Mouse (Mus musculus): Measurements from ENCODE around the gene Krtap1-5. TPM values are rescaled to one million over a fixed set of nuclear protein-coding genes. Genes with fewer than 3 reads are reported as not detected.

Gene Krtap1-5
- polyA plus RNA-seq, 1 experiment = not detected

GRCm38 (mm10) chr11:99547892-99548291 lies 32.9 kb downstream of the Krtap1-5 start:
- H3K4me3 ChIP-seq (ENCODE audit: insufficient read depth, low read depth, low read length) = no peak overlapping the region
- no peak for DNase-seq
- H3K27me3 ChIP-seq (replicated peaks; ENCODE audit: control insufficient read depth, insufficient read depth, low read length) = no peaks in the 10 kb centered on the region; the same call in 1 of the 2 replicates
- H3K27ac ChIP-seq (ENCODE audit: insufficient read depth, low read depth, low read length) = no peak overlapping the region
- H3K36me3 ChIP-seq (ENCODE audit: control insufficient read depth, insufficient read depth, low read length) = no peaks in the 10 kb centered on the region
- H3K4me1 ChIP-seq (ENCODE audit: control insufficient read depth, insufficient read depth, low read length) = no peaks in the 10 kb centered on the region
- TF ChIP-seq POLR2A (IDR thresholded peaks at IDR 0.05; ENCODE audit: low read depth, low read length) = no peak

GRCm38 (mm10) chr11:99539721-99540120 lies 41.1 kb downstream of the Krtap1-5 start:
- WGBS = 30% methylated on average over 9 of the region's 9 CpGs
- Histone ChIP-seq H3K36me3 (ENCODE audit: control insufficient read depth, insufficient read depth, low read length) (no peaks in the 10 kb centered on the region), H3K27me3 (replicated peaks; ENCODE audit: control insufficient read depth, insufficient read depth, low read length) (no peaks in the 10 kb centered on the region), H3K4me3 (ENCODE audit: insufficient read depth, low read depth, low read length) (no peak overlapping the region), H3K4me1 (ENCODE audit: control insufficient read depth, insufficient read depth, low read length) (no peaks in the 10 kb centered on the region), H3K27ac (ENCODE audit: insufficient read depth, low read depth, low read length) (no peak overlapping the region)
- TF ChIP-seq CTCF (conservative IDR thresholded peaks at IDR 0.05; ENCODE audit: insufficient read depth, insufficient read length, low read depth, low read length) (no peak), POLR2A (IDR thresholded peaks at IDR 0.05; ENCODE audit: low read depth, low read length) (no peak)
- DNase-seq = peak; percentile 30

Other genes starting within 250 kb of the Krtap1-5 start
- gene Krt26, start 243.1 kb downstream of the Krtap1-5 start, polyA plus RNA-seq (2012; rRNA removed) = not detected in 2 replicates
- not detected in 2 replicates for gene Krt27, start 229.9 kb downstream of the Krtap1-5 start, polyA plus RNA-seq (2012; rRNA removed)
- gene Krt28, start 206.1 kb downstream of the Krtap1-5 start, polyA plus RNA-seq (2012; rRNA removed) = 0.05 TPM in 1 of 2 replicates, not detected in the other
- 2.4 and 3.1 TPM in 2 replicates for gene Krt10, start 191.7 kb downstream of the Krtap1-5 start, polyA plus RNA-seq (2012; rRNA removed)
- not detected in 2 replicates for gene Krt12, start 158.8 kb downstream of the Krtap1-5 start, polyA plus RNA-seq (2012; rRNA removed)
- 0.13 and 0.23 TPM in 2 replicates for gene Krt20, start 142.9 kb downstream of the Krtap1-5 start, polyA plus RNA-seq (2012; rRNA removed)
- 2.7 and 3.5 TPM in 2 replicates for gene Krt23, start 87.9 kb downstream of the Krtap1-5 start, polyA plus RNA-seq (2012; rRNA removed)
- gene Krt39, start 59.7 kb downstream of the Krtap1-5 start, polyA plus RNA-seq (2012; rRNA removed) = not detected in 2 replicates
- not detected in 2 replicates for gene Krt40, start 37.9 kb downstream of the Krtap1-5 start, polyA plus RNA-seq (2012; rRNA removed)
- gene Krtap3-3, start 30.2 kb downstream of the Krtap1-5 start, polyA plus RNA-seq (2012; rRNA removed) = not detected in 2 replicates
- gene Krtap3-2, start 24.2 kb downstream of the Krtap1-5 start, polyA plus RNA-seq (2012; rRNA removed) = not detected in 2 replicates
- gene Gm11939, start 21.6 kb downstream of the Krtap1-5 start, polyA plus RNA-seq (2012; rRNA removed) = not detected in 2 replicates
- gene Krtap3-1, start 14.4 kb downstream of the Krtap1-5 start, polyA plus RNA-seq (2012; rRNA removed) = not detected in 2 replicates
- not detected in 2 replicates for gene Krtap1-4, start 2.6 kb upstream of the Krtap1-5 start, polyA plus RNA-seq (2012; rRNA removed)
- gene Krtap1-3, start 10.3 kb upstream of the Krtap1-5 start, polyA plus RNA-seq (2012; rRNA removed) = not detected in 2 replicates
- gene Krtap9-3, start 17.1 kb upstream of the Krtap1-5 start, polyA plus RNA-seq (2012; rRNA removed) = not detected in 2 replicates
- not detected in 2 replicates for gene Gm11938, start 22.3 kb upstream of the Krtap1-5 start, polyA plus RNA-seq (2012; rRNA removed)
- not detected in 2 replicates for gene Gm11937, start 29.2 kb upstream of the Krtap1-5 start, polyA plus RNA-seq (2012; rRNA removed)
- not detected in 2 replicates for gene Krtap2-4, start 33.8 kb upstream of the Krtap1-5 start, polyA plus RNA-seq (2012; rRNA removed)
- gene Gm11562, start 39.4 kb upstream of the Krtap1-5 start, polyA plus RNA-seq (2012; rRNA removed) = not detected in 2 replicates
- not detected in 2 replicates for gene Krtap4-1, start 47.2 kb upstream of the Krtap1-5 start, polyA plus RNA-seq (2012; rRNA removed)
- not detected in 2 replicates for gene Krtap4-2, start 54.1 kb upstream of the Krtap1-5 start, polyA plus RNA-seq (2012; rRNA removed)
- gene Krtap4-7, start 63.1 kb upstream of the Krtap1-5 start, polyA plus RNA-seq (2012; rRNA removed) = not detected in 2 replicates
- gene Gm11555, start 69.2 kb upstream of the Krtap1-5 start, polyA plus RNA-seq (2012; rRNA removed) = not detected in 2 replicates
- gene Gm11563, start 77.9 kb upstream of the Krtap1-5 start, polyA plus RNA-seq (2012; rRNA removed) = not detected in 2 replicates
- not detected in 2 replicates for gene Krtap4-6, start 84.9 kb upstream of the Krtap1-5 start, polyA plus RNA-seq (2012; rRNA removed)
- not detected in 2 replicates for gene Gm14190, start 109.7 kb upstream of the Krtap1-5 start, polyA plus RNA-seq (2012; rRNA removed)
- gene Gm14180, start 153.3 kb upstream of the Krtap1-5 start, polyA plus RNA-seq (2012; rRNA removed) = not detected in 2 replicates
- not detected in 2 replicates for gene Gm11595, start 191.9 kb upstream of the Krtap1-5 start, polyA plus RNA-seq (2012; rRNA removed)
- gene Krtap4-8, start 199.7 kb upstream of the Krtap1-5 start, polyA plus RNA-seq (2012; rRNA removed) = not detected in 2 replicates
- gene Krtap4-9, start 204.2 kb upstream of the Krtap1-5 start, polyA plus RNA-seq (2012; rRNA removed) = not detected in 2 replicates
- gene Gm11596, start 212.5 kb upstream of the Krtap1-5 start, polyA plus RNA-seq (2012; rRNA removed) = not detected in 2 replicates
- not detected in 2 replicates for gene Gm11569, start 217.9 kb upstream of the Krtap1-5 start, polyA plus RNA-seq (2012; rRNA removed)
- not detected in 2 replicates for gene Gm11554, start 223.4 kb upstream of the Krtap1-5 start, polyA plus RNA-seq (2012; rRNA removed)
- not detected in 2 replicates for gene Krtap4-13, start 228.9 kb upstream of the Krtap1-5 start, polyA plus RNA-seq (2012; rRNA removed)
- gene Gm11564, start 234.7 kb upstream of the Krtap1-5 start, polyA plus RNA-seq (2012; rRNA removed) = not detected in 2 replicates

All from kidney, adult 2 months (tissue).